Mouse (Mus musculus) brain, embryonic 14.5 days (tissue): ENCODE measurements around the gene Ttc21a. TPM values are rescaled to one million over a fixed set of nuclear protein-coding genes. Genes with fewer than 3 reads are reported as not detected.

Source experiments
- DNase-seq: peaks from one replicate; pipeline ENCODE4 v3.0.0-alpha.2; 2011; ENCODE audit warnings: low read depth
- CTCF ChIP-seq: fragments of 200-500 bp; IDR thresholded peaks from 2 replicates; pipeline ENCODE4 v1.5.1; 2012; ENCODE audit warnings: inconsistent platforms, mild to moderate bottlenecking, moderate library complexity, borderline replicate concordance; ENCODE audit not compliant: insufficient read depth, insufficient read length; ENCODE audit errors: extremely low read depth
- POLR2A ChIP-seq: fragments of 200-500 bp; IDR thresholded peaks from 2 replicates; pipeline ENCODE4 v1.6.1; 2012; ENCODE audit warnings: mild to moderate bottlenecking, inconsistent platforms, borderline replicate concordance; ENCODE audit not compliant: poor library complexity, insufficient read depth, insufficient read length, severe bottlenecking; ENCODE audit errors: extremely low read depth
- polyA plus RNA-seq: library from polyadenylated mRNA; depleted of rRNA; stranded (reverse); fragments of >200 nt; gene quantifications from 2 replicates; pipeline ENCODE4 v1.2.3, GENCODE M21; 2012

Gene Ttc21a
- polyA plus RNA-seq, 1 experiment: 2.1 TPM

DNA sequence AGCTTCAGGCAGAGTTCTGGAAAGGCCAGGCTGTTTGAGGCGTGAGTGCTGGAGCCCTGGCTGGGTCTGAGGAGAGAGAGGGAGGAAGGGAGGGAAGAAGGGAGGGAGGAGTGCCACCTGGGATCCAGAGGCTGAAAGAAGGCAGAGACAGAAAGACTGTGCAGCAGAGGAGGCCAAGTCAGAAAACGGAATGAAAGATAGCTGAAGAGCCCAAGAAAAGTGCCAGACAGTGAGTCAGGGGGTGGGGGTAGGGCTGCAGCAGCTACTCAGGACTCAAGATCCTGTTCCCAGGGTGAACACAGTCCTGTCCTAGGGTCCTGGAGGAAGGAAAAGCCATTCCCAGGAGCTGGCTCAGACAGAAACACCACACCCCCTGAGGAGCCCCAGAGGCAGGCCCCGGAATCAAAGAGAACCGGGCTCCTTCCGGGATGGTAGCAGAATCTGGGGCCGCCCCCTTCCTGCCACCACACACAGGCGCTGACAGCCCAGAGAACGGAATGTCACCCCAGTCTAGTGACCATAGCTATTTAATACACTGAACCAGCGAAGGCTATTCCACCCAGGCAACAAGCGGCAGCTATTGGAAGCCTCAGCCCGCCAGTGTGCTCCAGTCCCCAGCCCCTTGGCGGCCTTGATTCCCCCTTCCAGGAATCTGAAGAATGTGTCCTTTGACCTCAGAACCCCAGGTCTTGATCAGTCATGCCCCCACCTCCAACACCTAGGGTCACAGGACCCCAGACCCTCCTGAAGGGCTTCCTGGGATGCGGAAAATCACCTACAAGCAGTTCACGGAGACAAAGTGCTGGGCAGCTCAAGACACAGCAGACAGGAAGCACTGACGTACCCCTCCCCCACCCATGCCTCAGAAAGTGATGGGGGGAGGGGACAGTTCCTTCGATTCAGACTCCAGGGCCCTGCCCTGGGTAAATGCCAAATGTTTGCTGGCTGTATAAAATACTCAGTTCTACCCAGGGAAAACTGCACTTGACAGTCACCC, 44.1 kb downstream of the Ttc21a start:
- peak; percentile 77 for DNase-seq
- no peak for TF ChIP-seq CTCF

DNA sequence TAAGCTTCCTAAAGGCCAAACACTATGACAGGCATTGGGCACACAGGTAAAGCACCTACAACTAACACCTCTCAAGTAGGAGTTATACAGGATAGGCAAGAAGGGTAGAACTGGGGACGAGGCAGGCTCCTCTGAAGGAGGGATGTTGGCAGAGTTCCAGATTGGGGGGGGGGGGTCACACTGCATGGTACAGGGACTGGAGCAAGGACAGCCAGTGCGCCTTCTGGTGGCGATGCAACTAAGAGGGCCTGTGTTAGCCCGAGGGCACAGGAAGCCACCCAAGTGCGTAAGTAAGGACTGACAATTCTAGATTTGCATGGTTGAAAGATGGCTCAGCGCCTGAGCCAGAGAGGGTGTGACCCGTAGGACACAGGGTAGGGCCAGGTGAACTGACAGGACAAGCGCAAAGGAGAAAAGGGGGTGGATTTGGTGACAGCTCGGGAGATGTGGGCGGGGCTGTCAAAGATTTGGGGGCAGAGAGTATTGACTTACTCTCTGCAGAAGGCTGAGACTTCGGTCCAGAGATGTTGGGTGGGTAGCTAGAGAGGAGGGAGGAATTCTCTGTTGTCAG, 44.9 kb downstream of the Ttc21a start:
- TF ChIP-seq POLR2A (no peak), CTCF (peak; percentile 34; the same call in 1 of the 2 replicates)
- peak; percentile 75 for DNase-seq

DNA sequence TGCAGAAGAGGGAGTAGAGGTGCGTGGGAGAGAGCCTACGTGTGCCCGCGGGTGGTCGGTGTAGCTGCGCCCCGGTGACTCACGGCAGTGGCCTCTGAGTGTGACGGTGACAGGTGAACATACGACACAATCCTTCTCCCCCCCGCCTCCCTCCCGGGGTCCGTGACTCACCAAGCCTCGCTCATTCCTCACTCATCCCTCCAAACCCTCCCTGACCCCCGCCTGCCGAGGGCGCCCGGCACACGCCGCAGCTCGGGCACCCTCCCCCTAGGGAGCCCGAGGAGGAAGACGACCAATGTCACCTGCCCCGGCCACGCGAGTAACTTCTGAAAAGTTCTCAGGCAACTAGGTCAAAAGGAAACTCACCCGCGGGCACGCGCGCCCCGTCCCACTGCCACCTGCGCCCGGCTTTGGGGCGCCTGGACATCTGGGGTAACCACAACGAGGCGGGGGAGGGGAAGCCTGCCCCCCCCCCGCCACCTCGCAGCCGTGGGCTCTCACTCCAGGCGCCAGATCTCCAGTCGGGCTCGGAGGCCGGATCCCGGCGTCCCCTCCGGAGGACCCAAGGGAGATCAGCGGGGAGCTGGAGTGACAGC, 45.6 kb downstream of the Ttc21a start:
- no peak for DNase-seq
- no peak for TF ChIP-seq CTCF
- TF ChIP-seq POLR2A: no peak

GRCm38 (mm10) chr9:119983585-119984535, 46.5 kb downstream of the Ttc21a start:
- peak; percentile 84 for DNase-seq
- TF ChIP-seq CTCF (no peak), POLR2A (peak; percentile 47; the same call in 1 of the 2 replicates)

GRCm38 (mm10) chr9:119984536-119985011, 47.2 kb downstream of the Ttc21a start, which contains the start of gene Csrnp1:
Gene Csrnp1 (minus strand): TSS chr9:119984658.
- DNase-seq: no peak
- no peak for TF ChIP-seq POLR2A
- TF ChIP-seq CTCF: no peak

- TF ChIP-seq CTCF (no peak), POLR2A (no peak)
- no peak for DNase-seq
These were observed 48.6 kb downstream of the Ttc21a start for GRCm38 (mm10) chr9:119985881-119986574.

DNA sequence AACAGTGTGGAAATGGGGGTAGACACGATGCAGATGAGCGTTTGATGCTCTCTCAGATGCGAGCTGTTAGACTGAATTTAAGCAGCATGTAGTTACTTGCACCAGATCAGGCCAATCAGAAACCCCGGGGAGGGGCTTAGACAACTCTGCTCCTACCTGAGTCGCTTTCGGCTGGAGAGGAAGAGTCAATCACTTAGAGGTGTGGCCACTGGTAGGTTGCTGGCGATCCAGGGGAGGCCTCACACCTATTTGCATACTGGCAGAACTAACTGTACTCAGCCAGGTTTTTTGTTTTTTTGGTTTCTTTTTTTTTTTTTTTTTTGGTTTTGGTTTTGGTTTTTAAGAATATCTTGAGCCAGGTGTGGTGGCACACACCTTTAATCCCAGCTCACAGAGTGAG, 50.9 kb downstream of the Ttc21a start:
- DNase-seq: no peak
- TF ChIP-seq CTCF (no peak), POLR2A (no peak)

- DNase-seq: no peak
- TF ChIP-seq CTCF: no peak
- TF ChIP-seq POLR2A: no peak
These were observed 53.9 kb downstream of the Ttc21a start for GRCm38 (mm10) chr9:119991310-119991709.

DNA sequence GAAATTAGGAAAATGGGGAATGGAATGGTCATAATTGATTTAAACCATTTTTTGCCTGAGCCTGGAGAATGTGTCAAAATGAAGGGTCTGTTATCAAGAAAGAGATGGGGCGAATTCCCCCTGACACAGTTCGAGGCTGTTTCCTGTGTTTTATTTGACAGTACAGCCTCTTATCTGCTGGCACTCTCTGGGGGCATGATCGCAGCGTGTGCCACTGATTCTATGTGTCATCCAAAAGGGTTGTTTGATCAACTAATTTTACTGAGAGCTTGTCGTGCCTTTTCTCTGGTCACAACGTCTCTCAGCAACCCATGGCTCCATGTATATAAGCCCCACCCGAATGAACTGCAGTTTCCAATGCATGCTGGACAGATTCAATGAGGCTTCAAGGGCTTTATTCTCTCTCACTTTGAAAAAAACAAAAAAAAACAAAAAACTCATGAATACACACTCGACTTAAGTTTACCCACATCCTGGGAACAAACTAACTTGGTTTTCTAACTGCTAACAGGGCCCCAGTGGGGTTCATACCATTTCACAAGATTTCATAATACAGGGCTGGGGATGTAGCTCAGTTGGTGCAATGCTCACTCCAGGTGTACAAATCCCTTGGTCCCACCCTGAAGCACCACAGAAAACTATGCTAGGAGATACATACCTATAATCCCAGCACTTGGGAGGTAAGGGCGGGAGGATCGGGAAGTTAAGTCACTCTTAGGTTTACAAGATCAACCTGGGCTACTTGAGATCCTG, 55.9 kb downstream of the Ttc21a start:
- no peak for TF ChIP-seq POLR2A
- no peak for TF ChIP-seq CTCF
- no peak for DNase-seq
